Mouse (Mus musculus) liver, embryonic 11.5 days (tissue): ENCODE results near the gene Plekha4. TPM values are rescaled to one million over a fixed set of nuclear protein-coding genes. Genes with fewer than 3 reads are reported as not detected.

ENCODE experiments used
- ATAC-seq: fragments of 200-750 bp; cut with Nextera tagmentation; replicated peaks from 2 replicates; pipeline ENCODE4 v1.8.0; 2017; ENCODE audit warnings: moderate number of reproducible peaks, mild to moderate bottlenecking, moderate TSS enrichment, moderate library complexity; ENCODE audit not compliant: low FRiP score
- DNase-seq: peaks from one replicate; pipeline ENCODE4 v3.0.0-alpha.2; 2017; ENCODE audit warnings: low spot score
- H3K27ac ChIP-seq: fragments of 300-500 bp; sonication (generic); 2 replicates; pipeline ENCODE4 v1.5.1; 2014; ENCODE audit warnings: mild to moderate bottlenecking, low read depth, low read length, control low read depth
- H3K27me3 ChIP-seq: fragments of 300-500 bp; sonication (generic); replicated peaks from 2 replicates; pipeline ENCODE4 v1.6.1; 2014; ENCODE audit warnings: low read length, mixed read lengths; ENCODE audit not compliant: control insufficient read depth, insufficient read depth
- H3K36me3 ChIP-seq: fragments of 300-500 bp; sonication (generic); 2 replicates; pipeline ENCODE4 v1.6.1; 2014; ENCODE audit warnings: mild to moderate bottlenecking, low read length, moderate library complexity, mixed read lengths; ENCODE audit not compliant: control insufficient read depth, insufficient read depth
- H3K4me1 ChIP-seq: fragments of 300-500 bp; sonication (generic); replicated peaks from 2 replicates; pipeline ENCODE4 v1.6.1; 2014; ENCODE audit warnings: low read length, mixed read lengths; ENCODE audit not compliant: control insufficient read depth, insufficient read depth
- H3K4me2 ChIP-seq: fragments of 300-500 bp; sonication (generic); 2 replicates; pipeline ENCODE4 v1.6.1; 2014; ENCODE audit warnings: mild to moderate bottlenecking, control low read depth, moderate library complexity
- H3K4me3 ChIP-seq: fragments of 300-500 bp; sonication (generic); 2 replicates; pipeline ENCODE4 v1.5.1; 2014; ENCODE audit warnings: low read depth, low read length, control low read depth
- H3K9ac ChIP-seq: fragments of 300-500 bp; sonication (generic); 2 replicates; pipeline ENCODE4 v1.6.1; 2014; ENCODE audit warnings: low read depth, low read length, control low read depth
- H3K9me3 ChIP-seq: fragments of 300-500 bp; sonication (generic); 2 replicates; pipeline ENCODE4 v1.6.1; 2016; ENCODE audit warnings: low read length, inconsistent platforms, mixed read lengths; ENCODE audit not compliant: control insufficient read depth
- whole genome bisulfite sequencing: fragments of 180-500 bp; shearing (Covaris S2); extraction: QIAGEN DNeasy Blood & Tissue Kit; methylation state at CpG from one replicate; pipeline ENCODE4 v1.1.7; 2014; 5-methylcytosine and 5-hydroxymethylcytosine counted together
- polyA plus RNA-seq: library from polyadenylated mRNA; unstranded; fragments of >200 nt; fragmentation: Nextera tagmentation; extraction: Ambion mirVana; gene quantifications from 2 replicates; pipeline ENCODE4 v1.2.1, GENCODE M21; 2014

Gene Plekha4
- polyA plus RNA-seq, 1 experiment from 2014 or later, result 0.89 TPM

DNA sequence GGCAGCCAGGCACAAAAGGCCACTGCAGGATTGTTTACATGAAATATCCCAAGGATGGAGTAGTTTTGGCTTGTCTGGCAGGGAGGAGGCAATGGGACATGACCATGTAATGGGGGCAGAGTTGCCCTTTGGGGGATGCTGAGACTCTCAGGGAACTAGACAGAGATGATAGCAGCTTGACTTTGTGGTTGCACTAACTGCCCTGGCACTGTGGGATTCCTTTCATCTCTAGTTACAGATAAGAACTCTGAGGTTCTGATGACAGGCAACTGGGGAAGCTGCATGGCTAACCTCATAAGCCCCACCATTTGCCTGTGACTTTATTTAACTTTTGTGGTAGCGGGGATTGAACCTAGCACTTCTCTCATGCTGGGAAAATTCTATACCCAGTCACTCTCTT lies 70.0 kb downstream of the Plekha4 start:
- H3K9me3 ChIP-seq, result no peaks in the 10 kb centered on the region
- no peak for DNase-seq
- no peak overlapping the region for H3K4me3 ChIP-seq
- ATAC-seq, result no peak
- H3K4me1 ChIP-seq, result peaks cover 6% of the 10 kb centered on the region
- 67% methylated on average over 1 of the region's 1 CpGs for WGBS
- H3K36me3 ChIP-seq, result no peaks in the 10 kb centered on the region
- no peak overlapping the region for H3K9ac ChIP-seq
- H3K27ac ChIP-seq, result no peak overlapping the region
- no peaks in the 10 kb centered on the region for H3K27me3 ChIP-seq
- no peak overlapping the region for H3K4me2 ChIP-seq

DNA sequence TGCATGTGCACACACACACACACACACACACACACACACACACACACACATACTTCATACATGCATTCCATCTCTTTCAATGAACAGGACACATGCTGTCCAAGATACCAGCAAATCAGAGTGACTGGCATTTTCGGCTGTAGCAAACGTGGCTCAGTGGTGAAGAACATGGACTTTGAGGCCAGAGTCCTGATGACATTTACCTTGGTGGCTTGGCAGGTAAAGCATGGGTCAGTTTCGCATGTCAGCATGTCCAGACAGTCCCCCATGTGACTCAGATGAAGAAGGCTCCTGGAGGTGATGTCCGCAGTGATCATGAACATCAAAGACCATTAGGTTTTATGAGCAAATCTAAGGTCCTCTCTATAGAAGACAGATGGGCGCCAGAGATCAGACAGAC lies 70.9 kb downstream of the Plekha4 start:
- Histone ChIP-seq H3K36me3 (no peaks in the 10 kb centered on the region), H3K27ac (no peak overlapping the region), H3K27me3 (no peaks in the 10 kb centered on the region), H3K4me1 (peaks cover 6% of the 10 kb centered on the region), H3K9me3 (no peaks in the 10 kb centered on the region), H3K4me2 (no peak overlapping the region), H3K9ac (no peak overlapping the region), H3K4me3 (no peak overlapping the region)
- 80% methylated on average over 5 of the region's 5 CpGs for WGBS
- DNase-seq (no peak), ATAC-seq (no peak)

- Histone ChIP-seq H3K4me3 (no peak overlapping the region), H3K9ac (no peak overlapping the region; the same call in 1 of the 2 replicates), H3K36me3 (no peaks in the 10 kb centered on the region), H3K4me2 (no peak overlapping the region), H3K9me3 (no peaks in the 10 kb centered on the region), H3K27me3 (no peaks in the 10 kb centered on the region), H3K27ac (no peak overlapping the region), H3K4me1 (peaks cover 6% of the 10 kb centered on the region)
- WGBS, result 85% methylated on average over 6 of the region's 6 CpGs
- DNase-seq (no peak), ATAC-seq (no peak)
Measured at GRCm38 (mm10) chr7:45597527-45597926, 71.4 kb downstream of the Plekha4 start.

DNA sequence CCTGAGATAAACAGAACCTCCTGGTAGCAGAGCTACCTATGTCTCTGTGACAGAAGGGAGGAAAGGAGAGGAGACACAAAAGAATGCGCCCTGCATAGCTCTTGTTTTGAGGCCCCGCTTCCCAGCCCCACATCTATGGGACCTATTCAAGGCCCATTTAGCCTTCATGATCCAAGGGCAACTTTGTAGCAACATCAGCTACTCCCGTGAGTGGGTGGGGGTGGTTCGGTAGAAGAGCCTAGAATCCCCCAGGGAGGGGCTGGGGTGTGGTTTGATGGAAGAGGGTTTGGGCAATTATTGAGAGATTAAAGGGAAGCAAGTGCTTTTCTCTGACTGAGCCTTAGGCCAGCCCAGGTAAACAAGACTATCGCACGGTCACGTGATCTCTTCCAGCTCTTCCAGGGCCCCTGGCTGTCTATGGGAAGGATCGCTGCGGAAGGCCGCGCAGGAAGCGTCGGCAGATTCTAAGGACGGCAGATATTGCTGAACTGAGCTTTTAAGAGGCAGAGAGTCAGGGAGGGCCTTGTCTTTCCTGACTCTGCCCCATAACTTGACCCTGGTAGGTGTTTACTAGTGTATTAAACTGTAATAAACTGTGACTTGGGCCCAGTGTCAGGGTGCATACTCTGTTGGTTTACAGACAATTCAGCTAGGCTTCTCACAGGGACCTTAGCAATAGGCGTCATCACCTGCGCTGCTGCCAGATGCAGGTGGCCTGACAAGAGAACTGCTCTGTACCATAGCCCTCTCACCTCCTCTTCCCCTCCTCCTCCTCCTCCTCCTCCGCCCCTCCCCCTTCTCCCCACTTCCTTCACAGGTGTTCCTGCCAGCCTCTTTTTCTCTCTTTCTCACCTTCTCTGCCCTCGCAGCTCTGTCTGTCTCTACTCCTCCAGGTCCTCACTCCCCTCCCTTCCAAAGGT lies 73.1 kb downstream of the Plekha4 start:
- ATAC-seq (no peak), DNase-seq (no peak)
- Histone ChIP-seq H3K27me3 (no peaks in the 10 kb centered on the region), H3K4me2 (peak overlapping the region; percentile 29; the same call in 1 of the 2 replicates), H3K27ac (no peak overlapping the region), H3K9ac (no peak overlapping the region), H3K9me3 (no peaks in the 10 kb centered on the region), H3K36me3 (no peaks in the 10 kb centered on the region), H3K4me1 (peaks cover 6% of the 10 kb centered on the region), H3K4me3 (no peak overlapping the region)
- WGBS, result 45% methylated on average over 18 of the region's 18 CpGs

Other genes starting within 250 kb of the Plekha4 start
- not detected in 2 replicates for gene Slc6a21, start 248.8 kb upstream of the Plekha4 start, polyA plus RNA-seq
- 2.3 and 3.9 TPM in 2 replicates for gene Trpm4, start 192.6 kb upstream of the Plekha4 start, polyA plus RNA-seq
- gene Hrc, start 191.0 kb upstream of the Plekha4 start, polyA plus RNA-seq, result 0.12 and 0.30 TPM in 2 replicates
- 2.0 and 2.1 TPM in 2 replicates for gene Ppfia3, start 159.3 kb upstream of the Plekha4 start, polyA plus RNA-seq
- gene Lin7b, start 155.7 kb upstream of the Plekha4 start, polyA plus RNA-seq, result 0.35 TPM in 1 of 2 replicates, not detected in the other
- gene Snrnp70, start 130.6 kb upstream of the Plekha4 start, polyA plus RNA-seq, result 51.6 and 64.4 TPM in 2 replicates
- gene Kcna7, start 120.7 kb upstream of the Plekha4 start, polyA plus RNA-seq, result 0.18 TPM in 1 of 2 replicates, not detected in the other
- gene Ntf5, start 112.6 kb upstream of the Plekha4 start, polyA plus RNA-seq, result 2.0 and 2.5 TPM in 2 replicates
- gene Lhb, start 105.5 kb upstream of the Plekha4 start, polyA plus RNA-seq, result 0.26 TPM in 1 of 2 replicates, not detected in the other
- 21.4 and 23.7 TPM in 2 replicates for gene Gys1, start 91.5 kb upstream of the Plekha4 start, polyA plus RNA-seq
- 240 and 250 TPM in 2 replicates for gene Ruvbl2, start 88.2 kb upstream of the Plekha4 start, polyA plus RNA-seq
- 6,297 and 6,318 TPM in 2 replicates for gene Ftl1, start 66.4 kb upstream of the Plekha4 start, polyA plus RNA-seq
- gene Bax, start 59.4 kb upstream of the Plekha4 start, polyA plus RNA-seq, result 190 and 212 TPM in 2 replicates
- 2.3 and 3.2 TPM in 2 replicates for gene Tulp2, start 44.5 kb upstream of the Plekha4 start, polyA plus RNA-seq
- not detected in 2 replicates for gene Gm45808, start 39.5 kb upstream of the Plekha4 start, polyA plus RNA-seq
- 4.9 and 5.8 TPM in 2 replicates for gene Dhdh, start 37.5 kb upstream of the Plekha4 start, polyA plus RNA-seq
- 149 and 153 TPM in 2 replicates for gene Nucb1, start 15.9 kb upstream of the Plekha4 start, polyA plus RNA-seq
- 61.6 and 62.0 TPM in 2 replicates for gene Ppp1r15a, start 62 bp upstream of the Plekha4 start, polyA plus RNA-seq
- gene Hsd17b14, start 28.6 kb downstream of the Plekha4 start, polyA plus RNA-seq, result 2.8 and 5.4 TPM in 2 replicates
- 84.7 and 90.1 TPM in 2 replicates for gene Bcat2, start 43.8 kb downstream of the Plekha4 start, polyA plus RNA-seq
- 0.23 TPM in 1 of 2 replicates, not detected in the other for gene Fgf21, start 89.2 kb downstream of the Plekha4 start, polyA plus RNA-seq
- gene Fut1, start 91.0 kb downstream of the Plekha4 start, polyA plus RNA-seq, result not detected in 2 replicates
- gene Izumo1, start 95.5 kb downstream of the Plekha4 start, polyA plus RNA-seq, result 0.21 and 0.22 TPM in 2 replicates
- 8.0 and 9.3 TPM in 2 replicates for gene Rasip1, start 101.2 kb downstream of the Plekha4 start, polyA plus RNA-seq
- gene Mamstr, start 113.6 kb downstream of the Plekha4 start, polyA plus RNA-seq, result 0.69 and 0.73 TPM in 2 replicates
- 0.08 TPM in 1 of 2 replicates, not detected in the other for gene Fut2, start 140.1 kb downstream of the Plekha4 start, polyA plus RNA-seq
- gene Ntn5, start 157.7 kb downstream of the Plekha4 start, polyA plus RNA-seq, result 0.23 TPM in 1 of 2 replicates, not detected in the other
- 0.30 and 0.33 TPM in 2 replicates for gene Sec1, start 168.1 kb downstream of the Plekha4 start, polyA plus RNA-seq
- 1.0 and 1.2 TPM in 2 replicates for gene Car11, start 173.5 kb downstream of the Plekha4 start, polyA plus RNA-seq
- gene Dbp, start 178.8 kb downstream of the Plekha4 start, polyA plus RNA-seq, result 1.8 and 1.9 TPM in 2 replicates
- gene Rpl18, start 189.1 kb downstream of the Plekha4 start, polyA plus RNA-seq, result 1,405 and 1,469 TPM in 2 replicates
- 24.2 and 25.6 TPM in 2 replicates for gene Sphk2, start 191.7 kb downstream of the Plekha4 start, polyA plus RNA-seq
- 0.77 and 1.1 TPM in 2 replicates for gene Fam83e, start 194.9 kb downstream of the Plekha4 start, polyA plus RNA-seq
- not detected in 2 replicates for gene Spaca4, start 199.5 kb downstream of the Plekha4 start, polyA plus RNA-seq